Mouse (Mus musculus): ENCODE data around the gene Psmd8.
"Not testable (repeated sequence)": the region's sequence is repeated elsewhere in the genome, so short reads cannot be mapped to it uniquely, and the experiment has no call there.

Gene Psmd8

GRCm38 (mm10) chr7:29170066-29170754, 10.3 kb downstream of the Psmd8 start, which contains the start of the genes Ggn and Spred3:
Gene Ggn (plus strand): TSS chr7:29170210.
Gene Spred3 (minus strand): TSS chr7:29170411.
- peak; percentile 66 for DNase-seq (ENCODE audit: low read depth, low spot score)

DNA sequence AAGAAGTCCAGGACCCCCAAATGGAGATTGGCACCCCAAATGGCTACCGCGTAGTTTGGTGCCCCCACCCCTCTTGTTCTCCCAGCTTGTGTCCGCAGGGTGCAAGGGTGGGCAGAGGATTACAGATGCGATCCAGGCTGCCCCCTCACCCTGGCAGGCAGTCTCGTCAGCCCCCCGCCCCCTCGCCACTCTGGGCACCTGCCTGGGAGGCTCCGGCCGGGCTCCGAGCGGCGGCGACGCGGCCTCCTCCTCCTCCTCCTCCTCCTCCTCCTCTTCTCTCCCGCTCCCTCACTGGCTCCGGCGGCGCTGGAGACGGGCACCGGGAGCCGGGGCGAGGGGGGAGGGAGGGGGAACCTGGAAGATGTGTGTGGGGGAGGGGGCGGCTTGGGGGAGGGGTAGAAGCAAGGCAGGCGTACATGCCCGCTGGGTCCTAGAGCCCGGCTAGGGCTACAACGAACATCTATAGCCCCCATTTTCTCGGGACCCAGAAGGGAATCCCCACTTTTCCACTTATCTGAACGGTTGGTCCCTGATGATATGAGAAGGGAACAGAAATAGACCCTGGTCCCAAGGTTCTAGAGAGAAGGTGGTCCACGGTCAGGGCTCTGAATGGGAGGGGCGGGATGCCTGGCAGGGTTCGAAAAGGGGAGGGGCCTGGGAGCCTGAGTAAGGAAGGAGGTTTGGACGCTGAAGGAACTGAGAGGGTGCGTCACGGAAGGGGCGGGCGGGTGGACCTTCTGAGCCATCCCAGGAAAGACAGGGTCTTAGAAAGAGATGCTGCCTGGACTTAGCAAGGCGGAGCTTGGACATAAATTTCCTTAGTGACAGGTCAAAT, 11.1 kb downstream of the Psmd8 start:
- no peak for DNase-seq (ENCODE audit: low read depth, low spot score)

DNA sequence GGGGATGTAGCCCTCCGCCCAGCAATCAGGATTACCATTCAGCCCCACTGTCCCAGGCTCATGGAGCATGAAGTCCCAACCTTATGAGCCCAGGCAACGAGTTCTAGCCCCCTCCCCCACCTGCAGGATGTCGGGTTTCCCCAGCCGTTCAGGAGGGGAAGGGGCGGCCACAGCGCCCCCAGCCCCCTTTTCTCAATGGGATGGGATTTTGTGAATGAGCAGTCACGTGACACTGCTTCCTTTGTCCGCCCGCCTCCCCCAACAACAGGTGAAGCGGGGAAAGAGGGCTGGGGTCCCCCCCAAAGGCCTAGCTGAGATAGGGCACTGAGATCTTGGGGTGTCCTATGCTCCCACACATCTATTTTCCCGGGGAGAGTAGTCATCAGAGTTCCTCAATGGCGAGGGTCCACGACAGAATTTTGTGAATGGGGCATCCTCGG, 11.7 kb downstream of the Psmd8 start:
- DNase-seq (ENCODE audit: low read depth, low spot score), result no peak

DNA sequence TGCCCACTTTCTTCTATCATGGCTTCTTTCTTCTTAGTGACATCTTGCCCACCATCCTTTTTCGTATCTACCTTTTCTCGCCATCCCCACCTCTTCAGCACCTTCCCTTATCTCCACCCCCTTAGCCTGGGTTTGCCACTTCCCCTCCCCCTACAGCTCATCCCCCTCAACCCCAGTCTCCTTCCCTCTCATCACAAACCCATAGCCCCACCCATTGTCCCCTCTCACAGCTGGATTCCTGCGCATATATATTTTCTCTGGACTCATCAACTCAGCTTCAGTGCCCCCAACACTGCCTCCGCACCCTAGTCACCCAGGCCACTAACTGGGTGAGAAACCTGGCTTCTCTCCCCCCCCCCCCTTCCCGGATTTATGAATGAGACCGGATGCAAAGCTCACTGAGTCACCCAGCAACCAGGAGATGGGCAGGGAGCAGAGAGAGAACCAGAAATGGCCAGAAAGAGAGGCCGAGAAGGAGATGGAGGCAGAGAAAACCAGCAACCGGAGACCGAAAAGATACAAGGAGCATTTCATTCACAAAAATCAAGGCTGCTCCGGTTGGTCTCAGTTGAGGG, 12.3 kb downstream of the Psmd8 start:
- no peak for DNase-seq (ENCODE audit: low read depth, low spot score)

DNA sequence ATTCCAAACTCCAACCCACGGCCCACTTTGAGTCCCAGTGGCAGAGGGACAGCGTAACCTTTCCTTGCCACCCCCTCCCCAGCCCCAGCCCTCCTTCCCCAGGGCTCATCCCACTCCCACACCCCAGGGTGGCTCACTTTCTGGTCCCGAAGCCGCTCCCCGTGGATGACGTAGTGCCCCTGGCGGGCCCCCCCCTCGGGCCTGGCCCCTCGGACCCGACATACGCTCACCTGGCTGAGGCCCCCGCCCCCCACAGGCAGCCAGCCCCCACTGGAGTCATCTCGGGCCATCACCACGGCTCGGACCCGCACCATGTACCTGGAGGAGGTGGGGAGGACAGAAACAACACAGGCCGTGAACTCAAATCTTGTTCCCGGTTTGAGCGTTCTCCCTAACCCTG, 12.8 kb downstream of the Psmd8 start:
- DNase-seq (ENCODE audit: low read depth, low spot score), result no peak

- peak; percentile 54 for DNase-seq (ENCODE audit: low read depth, low spot score)
Observed at GRCm38 (mm10) chr7:29162750-29163525, 17.6 kb downstream of the Psmd8 start.

DNA sequence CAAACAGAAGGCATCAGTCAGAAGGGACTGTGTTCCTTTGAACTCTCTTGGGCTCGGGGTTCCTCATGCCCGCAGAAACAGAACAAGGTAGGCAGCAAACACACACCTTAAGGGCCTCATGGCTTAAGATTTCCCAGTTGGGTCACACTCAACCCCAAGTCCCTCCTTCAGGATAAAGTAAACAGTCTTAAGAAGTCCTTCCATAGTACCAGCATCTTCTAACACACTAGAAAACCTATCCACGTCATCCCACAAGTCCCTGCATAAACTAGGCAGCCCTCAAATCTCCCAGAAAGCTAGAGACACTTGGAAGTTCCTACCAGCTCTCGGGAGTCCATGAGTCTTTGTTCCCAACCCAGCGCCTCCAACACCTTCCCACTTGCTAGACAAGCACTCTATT, 18.2 kb downstream of the Psmd8 start:
- no peak for DNase-seq (ENCODE audit: low read depth, low spot score)

- no peak for DNase-seq (ENCODE audit: low read depth, low spot score)
Observed at GRCm38 (mm10) chr7:29158264-29158663, 22.2 kb downstream of the Psmd8 start.

DNA sequence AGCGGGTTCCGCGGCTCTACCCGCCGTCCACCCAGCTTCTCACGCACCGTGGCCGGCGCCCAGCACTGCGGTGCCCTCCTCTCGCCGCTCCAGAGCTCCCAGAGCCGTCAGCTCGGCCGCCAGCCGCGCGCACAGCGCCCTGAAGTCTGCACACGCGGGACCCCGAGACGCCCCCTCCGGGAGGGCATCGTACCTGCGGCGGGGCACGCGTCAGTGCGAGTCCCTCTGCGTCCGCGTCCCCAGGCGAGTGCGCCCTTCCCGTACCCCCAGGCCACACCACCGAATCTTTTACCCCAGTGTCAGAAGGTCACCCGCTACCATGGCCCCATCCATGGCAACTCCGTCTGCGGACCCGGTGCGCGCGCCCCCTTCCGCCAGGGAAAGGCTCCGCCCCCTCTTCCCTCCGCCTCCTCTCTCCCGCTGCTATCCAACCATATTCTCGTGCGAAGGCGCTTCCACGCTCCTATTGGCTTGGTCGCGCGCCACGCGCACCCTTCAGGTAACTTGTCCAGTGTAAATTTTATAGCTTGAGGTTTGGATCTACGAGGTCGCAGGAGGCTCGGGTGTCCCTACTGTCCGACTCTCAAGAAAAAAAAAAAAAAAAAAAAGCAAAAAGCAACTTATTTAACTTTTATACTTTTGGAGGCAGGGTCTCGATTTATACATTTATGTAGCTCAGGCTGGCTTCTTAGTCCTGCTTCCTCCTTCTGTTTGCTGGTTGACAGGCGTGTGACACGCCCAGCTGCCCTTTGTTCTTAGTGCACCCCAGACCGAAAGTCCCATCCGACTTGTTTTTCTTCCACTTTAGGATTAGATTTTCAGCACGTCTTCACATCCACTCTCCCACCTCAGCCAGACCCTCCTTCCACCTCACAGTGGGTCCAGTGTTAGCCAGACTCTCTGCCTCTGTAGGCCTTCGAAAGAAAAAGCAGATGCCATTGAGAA, 24.4 kb downstream of the Psmd8 start, which contains the start of gene Fam98c:
Gene Fam98c (minus strand): TSS at position 397 of the 945 bp plus-strand sequence.
- DNase-seq (ENCODE audit: low read depth, low spot score), result peak; percentile 87

DNA sequence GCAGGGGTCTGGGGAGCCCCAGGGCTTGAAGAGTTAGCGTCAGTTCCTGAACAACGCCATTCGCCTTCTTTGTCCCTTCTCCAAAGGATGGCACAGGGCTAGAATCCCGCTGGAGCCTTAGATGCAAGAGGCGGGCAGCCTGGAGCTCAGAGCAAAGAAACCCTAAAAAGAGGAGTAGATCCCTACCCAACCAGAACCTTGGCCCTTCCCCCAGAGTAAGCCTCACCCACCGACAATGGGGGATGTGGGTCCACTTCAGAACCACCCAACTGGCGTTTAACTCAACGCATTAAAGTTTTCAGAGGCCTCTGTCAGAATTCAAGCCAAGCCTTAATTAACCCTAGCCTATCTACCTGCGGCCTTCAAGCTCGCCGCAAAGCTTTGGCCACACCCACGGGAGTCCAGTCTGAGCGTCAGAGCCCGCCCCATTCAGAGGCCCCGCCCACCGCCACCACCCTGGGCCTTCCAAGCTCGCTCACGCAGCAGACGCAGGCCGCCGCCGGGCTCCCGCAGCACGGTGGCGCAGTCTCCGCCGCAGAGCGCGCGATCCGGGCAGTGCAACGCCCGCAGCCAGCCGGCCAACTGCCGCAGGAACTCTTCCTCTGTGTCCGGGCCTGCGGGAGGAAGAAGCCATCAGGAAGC, 25.2 kb downstream of the Psmd8 start:
- DNase-seq (ENCODE audit: low read depth, low spot score), result peak; percentile 93

- no peak for DNase-seq (ENCODE audit: low read depth, low spot score)
Observed at GRCm38 (mm10) chr7:29154018-29154720, 26.3 kb downstream of the Psmd8 start.

DNA sequence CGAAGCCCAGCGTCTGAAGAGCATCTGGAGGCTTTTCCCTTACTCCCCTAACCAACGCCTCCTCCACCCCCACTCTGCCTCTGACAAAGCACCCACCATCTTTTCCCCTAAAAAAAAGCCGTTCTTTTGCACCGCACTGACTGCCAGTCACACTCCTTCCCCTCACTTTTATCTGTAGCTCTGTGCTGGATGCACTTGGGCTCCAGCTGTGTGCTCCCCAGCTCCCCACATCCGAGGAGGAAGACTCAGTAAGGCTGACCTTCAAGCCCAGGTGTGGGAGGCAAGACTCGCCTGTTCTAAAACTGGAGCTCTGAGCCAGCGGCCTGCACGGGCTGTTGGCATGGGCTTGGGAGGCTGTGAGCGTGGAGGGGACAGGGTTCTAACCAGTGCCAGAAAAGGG, 29.0 kb downstream of the Psmd8 start:
- no peak for DNase-seq (ENCODE audit: low read depth, low spot score)

- DNase-seq (ENCODE audit: low read depth, low spot score), result no peak
Observed at GRCm38 (mm10) chr7:29148771-29149170, 31.7 kb downstream of the Psmd8 start.

DNA sequence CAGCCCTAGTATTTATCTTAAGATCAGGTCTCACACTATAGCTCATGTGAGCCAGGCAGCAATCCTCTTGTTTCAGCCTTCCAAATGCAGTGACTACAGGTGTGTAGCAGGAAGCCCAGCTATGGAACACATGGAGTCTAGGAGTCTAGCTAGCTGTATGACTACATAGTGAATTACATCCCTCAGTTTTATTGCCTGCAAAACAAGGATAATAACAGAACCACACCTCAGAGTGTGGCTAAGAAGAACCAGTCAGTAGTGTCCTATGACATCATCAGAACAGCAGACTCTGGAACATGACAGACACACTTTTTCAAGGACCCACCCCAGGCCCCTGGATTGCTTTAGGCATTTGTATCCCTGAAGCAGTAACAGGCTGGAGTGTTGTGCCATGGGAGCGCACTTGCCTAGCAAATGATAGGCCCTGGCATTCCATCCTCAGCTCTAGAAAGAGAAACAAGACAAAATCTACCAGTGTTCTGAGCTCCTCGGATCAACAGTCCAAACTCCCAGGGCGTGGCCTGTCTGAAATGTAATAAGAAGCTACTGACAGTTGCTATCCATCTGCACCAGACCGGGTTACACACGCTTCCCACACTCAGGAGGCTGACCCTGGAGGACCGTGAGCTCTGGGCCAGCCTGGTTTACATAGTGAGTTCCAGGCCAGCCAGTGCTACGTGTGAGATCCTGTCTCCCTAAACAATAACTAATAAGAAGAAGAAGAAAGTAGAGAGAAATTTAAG, 33.7 kb downstream of the Psmd8 start:
- no peak for DNase-seq (ENCODE audit: low read depth, low spot score)

- DNase-seq (ENCODE audit: low read depth, low spot score), result no peak
Observed at GRCm38 (mm10) chr7:29144006-29144405, 36.5 kb downstream of the Psmd8 start.

DNA sequence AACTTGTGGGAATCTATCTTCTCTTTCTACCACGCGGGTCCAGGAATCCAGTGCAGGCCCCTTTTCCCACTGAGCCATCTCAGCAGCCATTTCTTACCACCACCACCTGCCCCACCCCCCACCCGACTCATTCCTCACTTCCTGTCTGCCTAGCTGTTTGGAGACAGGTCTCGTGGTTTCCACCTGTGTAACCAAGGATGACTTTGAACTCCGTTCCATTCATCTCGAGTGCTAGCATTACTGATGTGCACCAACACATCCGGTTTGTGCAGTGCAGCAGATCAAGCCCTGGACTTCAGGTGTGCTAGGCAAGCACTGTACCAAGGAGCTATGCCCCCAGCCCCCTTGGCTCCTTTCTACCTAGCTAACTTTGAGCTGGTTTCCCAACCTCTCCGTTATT, 39.1 kb downstream of the Psmd8 start:
- peak; percentile 54 for DNase-seq (ENCODE audit: low read depth, low spot score)

DNA sequence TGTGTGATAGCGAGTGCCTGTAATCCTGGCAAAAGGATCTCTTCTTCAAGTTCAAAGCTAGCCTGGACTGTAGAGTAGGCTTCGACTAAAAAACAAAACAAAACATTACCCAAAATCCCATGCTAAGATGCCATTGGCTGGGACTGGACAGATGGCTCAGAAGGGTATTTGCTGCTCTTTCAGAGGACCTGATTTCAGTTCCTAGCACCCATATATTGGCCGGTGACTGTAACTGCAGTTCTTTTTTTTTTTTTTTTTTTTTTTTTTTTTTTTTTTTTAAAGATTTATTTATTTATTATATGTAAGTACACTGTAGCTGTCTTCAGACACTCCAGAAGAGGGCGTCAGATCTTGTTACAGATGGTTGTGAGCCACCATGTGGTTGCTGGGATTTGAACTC, 41.3 kb downstream of the Psmd8 start:
- DNase-seq (ENCODE audit: low read depth, low spot score), result not testable (repeated sequence)

DNA sequence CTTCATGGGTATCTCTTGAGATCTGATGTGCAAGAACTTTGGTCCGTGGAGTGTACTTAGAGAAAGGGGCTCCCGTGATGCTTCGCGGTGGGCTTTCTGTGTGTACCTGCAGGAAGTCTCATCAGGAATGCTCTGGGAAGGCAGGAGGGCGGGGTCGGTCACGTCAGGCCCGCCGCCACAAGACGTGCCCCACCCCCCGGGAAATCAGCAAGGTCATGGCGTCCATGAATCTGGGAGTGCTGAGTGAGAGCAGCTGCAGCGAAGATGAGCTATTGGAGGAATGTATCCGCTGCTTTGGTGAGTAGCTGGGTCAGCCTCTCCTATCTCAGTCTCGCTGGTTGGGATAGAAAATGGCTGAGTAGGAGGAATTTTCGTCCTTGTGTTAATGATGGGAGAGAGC, 43.1 kb downstream of the Psmd8 start:
- no peak for DNase-seq (ENCODE audit: low read depth, low spot score)
